Mouse (Mus musculus): ENCODE data around the gene Eomes. TPM values are rescaled to one million over a fixed set of nuclear protein-coding genes. Genes with fewer than 3 reads are reported as not detected.

The Eomes gene
- polyA plus RNA-seq, 1 experiment from 2014 or later = 2.3 TPM

- no peaks in the 10 kb centered on the region for H3K36me3 ChIP-seq
- H3K9ac ChIP-seq = peak overlapping the region; percentile 89
- no peaks in the 10 kb centered on the region for H3K9me3 ChIP-seq
- H3K27me3 ChIP-seq = no peaks in the 10 kb centered on the region
- H3K4me1 ChIP-seq (replicated peaks) = peaks cover 27% of the 10 kb centered on the region
- peak overlapping the region; percentile 83 for H3K4me3 ChIP-seq
- under 1% methylated on average over 57 of the region's 57 CpGs for WGBS
- H3K4me2 ChIP-seq = peak overlapping the region; percentile 98
- peak; percentile 62 for ATAC-seq (ENCODE audit: low FRiP score, low read depth)
- H3K27ac ChIP-seq (replicated peaks) = peak overlapping the region; percentile 81
Measured at GRCm38 (mm10) chr9:118506404-118507231, 28.6 kb downstream of the Eomes start.

GRCm38 (mm10) chr9:118507552-118507951 is 29.5 kb downstream of the Eomes start:
- 76% methylated on average over 6 of the region's 6 CpGs for WGBS
- Histone ChIP-seq H3K9ac (0 out of 2 replicates have a peak overlapping the region, but pooled peaks have one; percentile 89), H3K27ac (replicated peaks) (no peak overlapping the region), H3K4me3 (peak overlapping the region; percentile 83), H3K4me1 (replicated peaks) (peaks cover 27% of the 10 kb centered on the region), H3K36me3 (no peaks in the 10 kb centered on the region), H3K9me3 (no peaks in the 10 kb centered on the region), H3K4me2 (peak overlapping the region; percentile 98), H3K27me3 (no peaks in the 10 kb centered on the region)
- no peak for ATAC-seq (ENCODE audit: low FRiP score, low read depth)

DNA sequence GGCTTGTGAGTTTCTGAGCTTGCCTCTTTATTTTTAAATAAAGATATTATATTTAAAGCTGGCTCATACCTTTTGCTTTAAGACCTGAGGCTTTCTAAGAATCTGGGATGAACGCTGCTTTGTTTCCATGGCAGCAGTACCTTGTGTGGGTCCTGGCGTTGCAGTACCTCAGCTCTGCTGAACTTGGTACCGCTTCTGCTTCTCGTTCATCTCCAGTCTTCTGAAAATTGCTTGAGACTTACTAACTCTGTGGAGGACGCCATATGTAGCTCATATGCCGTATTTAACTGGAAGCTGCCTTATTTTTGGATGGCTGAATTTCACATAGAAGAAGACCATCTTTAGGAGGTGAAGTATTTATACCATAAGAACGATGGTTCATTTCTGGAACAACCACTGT is 30.6 kb downstream of the Eomes start:
- Histone ChIP-seq H3K9me3 (no peaks in the 10 kb centered on the region), H3K27ac (replicated peaks) (no peak overlapping the region), H3K9ac (no peak overlapping the region), H3K36me3 (no peaks in the 10 kb centered on the region), H3K4me3 (no peak overlapping the region), H3K4me2 (peak overlapping the region; percentile 98; the same call in 1 of the 2 replicates), H3K4me1 (replicated peaks) (peaks cover 27% of the 10 kb centered on the region), H3K27me3 (no peaks in the 10 kb centered on the region)
- WGBS = 84% methylated on average over 7 of the region's 7 CpGs
- no peak for ATAC-seq (ENCODE audit: low FRiP score, low read depth)

- Histone ChIP-seq H3K36me3 (peaks cover 14% of the 10 kb centered on the region), H3K9me3 (no peaks in the 10 kb centered on the region), H3K27ac (replicated peaks) (no peak overlapping the region), H3K4me2 (no peak overlapping the region), H3K9ac (no peak overlapping the region), H3K4me1 (replicated peaks) (peaks cover 21% of the 10 kb centered on the region), H3K27me3 (no peaks in the 10 kb centered on the region), H3K4me3 (no peak overlapping the region)
- 82% methylated on average over 15 of the region's 15 CpGs for WGBS
- ATAC-seq (ENCODE audit: low FRiP score, low read depth) = no peak
Measured at GRCm38 (mm10) chr9:118510941-118511690, 33.1 kb downstream of the Eomes start.

- Histone ChIP-seq H3K4me1 (replicated peaks) (peaks cover 10% of the 10 kb centered on the region), H3K36me3 (peaks cover 19% of the 10 kb centered on the region), H3K4me3 (no peak overlapping the region), H3K4me2 (no peak overlapping the region), H3K9ac (no peak overlapping the region), H3K27ac (replicated peaks) (no peak overlapping the region), H3K27me3 (no peaks in the 10 kb centered on the region), H3K9me3 (no peaks in the 10 kb centered on the region)
- 90% methylated on average over 3 of the region's 3 CpGs for WGBS
- ATAC-seq (ENCODE audit: low FRiP score, low read depth) = no peak
Measured at GRCm38 (mm10) chr9:118512681-118513233, 34.7 kb downstream of the Eomes start.

- H3K4me1 ChIP-seq (replicated peaks) = peaks cover 6% of the 10 kb centered on the region
- H3K4me3 ChIP-seq = no peak overlapping the region
- no peaks in the 10 kb centered on the region for H3K9me3 ChIP-seq
- peaks cover 19% of the 10 kb centered on the region for H3K36me3 ChIP-seq
- no peak overlapping the region for H3K27ac ChIP-seq (replicated peaks)
- H3K9ac ChIP-seq = no peak overlapping the region
- no peak overlapping the region for H3K4me2 ChIP-seq
- WGBS = 98% methylated on average over 6 of the region's 6 CpGs
- ATAC-seq (ENCODE audit: low FRiP score, low read depth) = no peak
- H3K27me3 ChIP-seq = no peaks in the 10 kb centered on the region
Measured at GRCm38 (mm10) chr9:118515476-118515875, 37.5 kb downstream of the Eomes start.

DNA sequence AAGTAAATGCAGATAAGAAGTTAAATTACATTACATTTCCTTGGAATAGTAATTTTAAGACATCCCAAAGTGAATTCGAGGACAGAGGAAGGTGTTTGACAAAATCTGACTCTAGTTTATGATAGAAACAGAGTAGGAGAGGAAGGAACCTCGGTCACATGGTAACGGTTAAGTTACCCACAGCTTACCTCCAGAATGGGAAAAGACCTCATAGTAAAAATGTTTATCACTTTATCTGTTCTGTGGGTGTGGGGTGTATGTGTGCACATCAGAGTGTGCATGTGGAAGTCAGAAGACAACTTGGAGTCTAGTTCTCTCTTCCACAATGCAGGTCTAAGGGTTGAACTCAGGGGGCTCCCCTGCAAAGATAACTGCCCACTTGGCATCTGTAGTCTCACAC is 38.1 kb downstream of the Eomes start:
- WGBS = 98% methylated on average over 3 of the region's 3 CpGs
- H3K9ac ChIP-seq = no peak overlapping the region
- peaks cover 19% of the 10 kb centered on the region for H3K36me3 ChIP-seq
- no peak for ATAC-seq (ENCODE audit: low FRiP score, low read depth)
- H3K27ac ChIP-seq (replicated peaks) = no peak overlapping the region
- H3K4me2 ChIP-seq = no peak overlapping the region
- H3K27me3 ChIP-seq = no peaks in the 10 kb centered on the region
- no peak overlapping the region for H3K4me3 ChIP-seq
- peaks cover 12% of the 10 kb centered on the region for H3K4me1 ChIP-seq (replicated peaks)
- no peaks in the 10 kb centered on the region for H3K9me3 ChIP-seq

DNA sequence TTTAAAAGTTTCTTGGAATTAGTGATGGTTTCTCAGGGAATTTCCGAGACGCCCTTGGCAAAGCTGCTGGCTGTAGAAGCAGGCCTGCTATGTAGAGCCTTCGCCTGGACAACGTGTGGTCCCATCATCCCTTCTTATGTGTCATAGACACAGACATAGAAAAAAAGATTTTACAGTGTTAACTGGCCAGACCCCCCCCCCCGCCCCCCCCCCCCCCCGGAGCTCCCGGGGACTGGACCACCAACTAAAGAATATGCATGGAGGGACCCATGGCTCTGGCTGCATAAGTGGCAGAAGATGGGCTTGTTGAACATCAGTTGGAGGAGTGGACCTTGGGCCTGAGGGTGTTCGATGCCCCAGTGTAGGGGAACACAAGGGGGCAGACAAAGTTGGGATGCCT is 39.6 kb downstream of the Eomes start:
- Histone ChIP-seq H3K27ac (replicated peaks) (no peak overlapping the region), H3K27me3 (no peaks in the 10 kb centered on the region), H3K36me3 (peaks cover 19% of the 10 kb centered on the region), H3K4me2 (no peak overlapping the region), H3K4me1 (replicated peaks) (peaks cover 12% of the 10 kb centered on the region), H3K9me3 (no peaks in the 10 kb centered on the region), H3K9ac (no peak overlapping the region), H3K4me3 (no peak overlapping the region)
- no peak for ATAC-seq (ENCODE audit: low FRiP score, low read depth)
- 86% methylated on average over 8 of the region's 8 CpGs for WGBS

DNA sequence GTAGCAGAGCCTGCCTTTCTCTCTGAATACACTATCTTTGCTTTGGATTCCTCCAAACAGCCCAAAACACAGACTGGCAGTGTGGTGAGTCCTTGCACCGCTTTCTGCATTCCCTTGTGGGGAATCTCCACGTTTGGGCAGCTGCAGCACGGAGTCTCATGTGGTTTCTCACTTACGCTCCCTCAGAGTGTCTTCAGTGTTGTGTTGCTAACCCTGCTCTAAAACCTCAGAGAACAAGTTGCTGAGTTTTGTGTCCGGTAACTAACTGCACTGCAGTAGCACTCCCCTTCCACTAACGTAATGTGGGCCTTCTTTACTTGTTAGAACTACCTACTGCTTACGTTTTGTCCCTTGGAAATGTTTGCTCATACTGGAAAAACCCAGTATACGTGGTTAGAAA is 41.1 kb downstream of the Eomes start:
- no peak for ATAC-seq (ENCODE audit: low FRiP score, low read depth)
- Histone ChIP-seq H3K4me2 (no peak overlapping the region), H3K27ac (replicated peaks) (no peak overlapping the region), H3K36me3 (peaks cover 22% of the 10 kb centered on the region), H3K9me3 (no peaks in the 10 kb centered on the region), H3K4me1 (replicated peaks) (peaks cover 12% of the 10 kb centered on the region), H3K4me3 (no peak overlapping the region), H3K27me3 (no peaks in the 10 kb centered on the region), H3K9ac (no peak overlapping the region)
- 73% methylated on average over 8 of the region's 8 CpGs for WGBS

DNA sequence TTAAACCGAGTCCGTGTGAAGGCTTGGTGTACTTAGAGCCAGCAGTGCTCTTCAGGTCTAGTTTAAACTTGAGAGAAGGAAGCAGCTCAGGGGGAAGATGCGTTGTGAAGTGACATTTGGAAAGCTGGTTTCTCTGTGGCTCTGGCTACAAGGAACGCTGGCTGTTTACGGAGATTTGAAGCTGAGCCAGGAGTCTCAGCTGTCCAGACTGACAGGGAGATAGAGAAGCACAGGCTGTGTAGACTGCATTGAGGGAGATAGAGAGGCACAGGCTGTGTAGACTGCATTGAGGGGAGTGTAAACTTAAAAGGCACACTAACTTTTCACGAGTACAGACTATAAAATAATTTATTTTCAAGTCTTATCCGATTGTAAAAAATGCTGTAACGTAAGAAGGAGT is 42.0 kb downstream of the Eomes start:
- Histone ChIP-seq H3K4me1 (replicated peaks) (peaks cover 12% of the 10 kb centered on the region), H3K27me3 (no peaks in the 10 kb centered on the region), H3K9ac (no peak overlapping the region), H3K9me3 (no peaks in the 10 kb centered on the region), H3K4me3 (no peak overlapping the region), H3K36me3 (peaks cover 17% of the 10 kb centered on the region), H3K4me2 (no peak overlapping the region), H3K27ac (replicated peaks) (no peak overlapping the region)
- WGBS = 63% methylated on average over 8 of the region's 8 CpGs
- no peak for ATAC-seq (ENCODE audit: low FRiP score, low read depth)

GRCm38 (mm10) chr9:118520858-118521257 is 42.8 kb downstream of the Eomes start:
- Histone ChIP-seq H3K27me3 (no peaks in the 10 kb centered on the region), H3K4me3 (no peak overlapping the region), H3K36me3 (peaks cover 18% of the 10 kb centered on the region), H3K4me2 (no peak overlapping the region), H3K9ac (no peak overlapping the region), H3K9me3 (no peaks in the 10 kb centered on the region), H3K27ac (replicated peaks) (no peak overlapping the region), H3K4me1 (replicated peaks) (peaks cover 12% of the 10 kb centered on the region)
- 33% methylated on average over 3 of the region's 3 CpGs for WGBS
- no peak for ATAC-seq (ENCODE audit: low FRiP score, low read depth)

DNA sequence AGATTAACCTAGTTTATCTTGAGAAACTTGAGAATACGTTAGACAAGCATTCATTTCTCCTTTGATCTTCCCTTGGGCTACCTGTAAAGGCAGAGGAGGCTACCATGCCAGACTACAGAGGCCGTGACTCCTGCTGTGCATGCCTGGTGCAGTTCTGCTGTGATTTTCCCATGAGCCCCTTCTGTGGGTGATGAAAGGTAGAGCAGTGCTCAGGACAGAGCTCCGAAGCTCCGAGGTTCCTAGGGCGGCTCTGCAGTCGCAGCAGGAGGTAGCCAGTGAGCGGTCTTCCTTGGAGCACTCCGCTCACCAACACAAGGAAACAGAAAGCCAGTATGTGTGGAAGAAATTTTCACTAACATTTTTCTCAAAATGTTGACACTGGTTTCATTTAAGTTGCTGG is 43.6 kb downstream of the Eomes start:
- Histone ChIP-seq H3K36me3 (peaks cover 20% of the 10 kb centered on the region), H3K9me3 (no peaks in the 10 kb centered on the region), H3K4me3 (no peak overlapping the region), H3K4me2 (no peak overlapping the region), H3K9ac (no peak overlapping the region), H3K4me1 (replicated peaks) (peaks cover 12% of the 10 kb centered on the region), H3K27ac (replicated peaks) (no peak overlapping the region), H3K27me3 (no peaks in the 10 kb centered on the region)
- ATAC-seq (ENCODE audit: low FRiP score, low read depth) = no peak
- 77% methylated on average over 8 of the region's 8 CpGs for WGBS

Data from hindbrain, embryonic 15.5 days (tissue).